Mouse (Mus musculus): ENCODE results near the gene Upp2. TPM values are rescaled to one million over a fixed set of nuclear protein-coding genes. Genes with fewer than 3 reads are reported as not detected.

The Upp2 gene
- total RNA-seq, 1 experiment from 2014 or later = not detected

GRCm38 (mm10) chr2:58701627-58702026 lies 134.5 kb downstream of the Upp2 start:
- no peak for ATAC-seq (replicated peaks in 1 of 2; ENCODE audit: insufficient read depth in 1 of 2, low FRiP score in 2 of 2, low TSS enrichment in 1 of 2, low read depth in 1 of 2, poor library complexity in 2 of 2, severe bottlenecking in 2 of 2)

DNA sequence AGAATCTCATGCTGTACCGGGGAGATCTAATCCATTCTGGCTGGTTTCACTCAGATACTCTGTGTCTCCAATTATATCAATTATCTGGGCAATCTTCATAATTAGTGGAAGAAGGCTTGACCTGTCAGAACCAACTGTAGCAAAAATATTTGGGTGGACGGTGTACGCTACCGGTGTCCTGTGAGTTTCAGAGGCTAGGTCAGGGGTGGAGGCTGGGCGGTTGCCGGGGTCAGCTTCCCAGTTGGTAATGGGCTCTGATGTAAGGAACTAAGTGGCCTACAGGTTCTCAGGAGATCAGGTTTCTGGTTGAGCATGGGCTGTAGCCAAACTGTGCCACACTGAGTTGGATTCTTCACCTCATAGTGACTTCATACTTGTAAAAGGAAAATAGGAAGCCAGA lies 136.1 kb downstream of the Upp2 start:
- ATAC-seq (replicated peaks in 1 of 2; ENCODE audit: insufficient read depth in 1 of 2, low FRiP score in 2 of 2, low TSS enrichment in 1 of 2, low read depth in 1 of 2, poor library complexity in 2 of 2, severe bottlenecking in 2 of 2) = no peak

GRCm38 (mm10) chr2:58703646-58704045 lies 136.5 kb downstream of the Upp2 start:
- no peak for ATAC-seq (replicated peaks in 1 of 2; ENCODE audit: insufficient read depth in 1 of 2, low FRiP score in 2 of 2, low TSS enrichment in 1 of 2, low read depth in 1 of 2, poor library complexity in 2 of 2, severe bottlenecking in 2 of 2)

- no peak for ATAC-seq (replicated peaks in 1 of 2; ENCODE audit: insufficient read depth in 1 of 2, low FRiP score in 2 of 2, low TSS enrichment in 1 of 2, low read depth in 1 of 2, poor library complexity in 2 of 2, severe bottlenecking in 2 of 2)
Observed at GRCm38 (mm10) chr2:58704576-58704975, 137.5 kb downstream of the Upp2 start.

GRCm38 (mm10) chr2:58707676-58708075 lies 140.6 kb downstream of the Upp2 start:
- ATAC-seq (replicated peaks in 1 of 2; ENCODE audit: insufficient read depth in 1 of 2, low FRiP score in 2 of 2, low TSS enrichment in 1 of 2, low read depth in 1 of 2, poor library complexity in 2 of 2, severe bottlenecking in 2 of 2) = no peak

GRCm38 (mm10) chr2:58710234-58710633 lies 143.1 kb downstream of the Upp2 start:
- no peak for ATAC-seq (replicated peaks in 1 of 2; ENCODE audit: insufficient read depth in 1 of 2, low FRiP score in 2 of 2, low TSS enrichment in 1 of 2, low read depth in 1 of 2, poor library complexity in 2 of 2, severe bottlenecking in 2 of 2)

DNA sequence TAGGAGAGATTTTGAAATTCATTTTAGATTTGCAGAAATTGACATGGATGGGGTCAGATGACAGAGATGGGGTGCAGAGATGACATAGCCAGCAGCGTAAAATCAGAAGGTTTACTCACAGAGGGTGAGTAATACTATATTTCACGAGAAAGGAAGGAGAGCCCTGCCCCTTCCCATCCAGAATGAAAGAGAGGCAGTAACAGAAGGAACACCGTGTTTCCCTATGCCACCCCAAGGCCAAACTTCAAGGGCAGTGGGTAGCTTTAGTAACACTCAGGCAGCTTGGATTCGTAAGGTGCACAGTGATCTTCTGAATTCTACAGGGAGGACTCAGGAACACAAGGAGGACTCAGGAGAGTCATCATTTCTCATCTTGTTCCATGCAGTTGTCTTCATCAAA lies 144.0 kb downstream of the Upp2 start:
- ATAC-seq (replicated peaks in 1 of 2; ENCODE audit: insufficient read depth in 1 of 2, low FRiP score in 2 of 2, low TSS enrichment in 1 of 2, low read depth in 1 of 2, poor library complexity in 2 of 2, severe bottlenecking in 2 of 2) = no peak

- no peak for ATAC-seq (replicated peaks in 1 of 2; ENCODE audit: insufficient read depth in 1 of 2, low FRiP score in 2 of 2, low TSS enrichment in 1 of 2, low read depth in 1 of 2, poor library complexity in 2 of 2, severe bottlenecking in 2 of 2)
Observed at GRCm38 (mm10) chr2:58711491-58711890, 144.4 kb downstream of the Upp2 start.

GRCm38 (mm10) chr2:58711935-58712334 lies 144.8 kb downstream of the Upp2 start:
- no peak for ATAC-seq (replicated peaks in 1 of 2; ENCODE audit: insufficient read depth in 1 of 2, low FRiP score in 2 of 2, low TSS enrichment in 1 of 2, low read depth in 1 of 2, poor library complexity in 2 of 2, severe bottlenecking in 2 of 2)

- ATAC-seq (replicated peaks in 1 of 2; ENCODE audit: insufficient read depth in 1 of 2, low FRiP score in 2 of 2, low TSS enrichment in 1 of 2, low read depth in 1 of 2, poor library complexity in 2 of 2, severe bottlenecking in 2 of 2) = no peak
Observed at GRCm38 (mm10) chr2:58717898-58718297, 150.8 kb downstream of the Upp2 start.

DNA sequence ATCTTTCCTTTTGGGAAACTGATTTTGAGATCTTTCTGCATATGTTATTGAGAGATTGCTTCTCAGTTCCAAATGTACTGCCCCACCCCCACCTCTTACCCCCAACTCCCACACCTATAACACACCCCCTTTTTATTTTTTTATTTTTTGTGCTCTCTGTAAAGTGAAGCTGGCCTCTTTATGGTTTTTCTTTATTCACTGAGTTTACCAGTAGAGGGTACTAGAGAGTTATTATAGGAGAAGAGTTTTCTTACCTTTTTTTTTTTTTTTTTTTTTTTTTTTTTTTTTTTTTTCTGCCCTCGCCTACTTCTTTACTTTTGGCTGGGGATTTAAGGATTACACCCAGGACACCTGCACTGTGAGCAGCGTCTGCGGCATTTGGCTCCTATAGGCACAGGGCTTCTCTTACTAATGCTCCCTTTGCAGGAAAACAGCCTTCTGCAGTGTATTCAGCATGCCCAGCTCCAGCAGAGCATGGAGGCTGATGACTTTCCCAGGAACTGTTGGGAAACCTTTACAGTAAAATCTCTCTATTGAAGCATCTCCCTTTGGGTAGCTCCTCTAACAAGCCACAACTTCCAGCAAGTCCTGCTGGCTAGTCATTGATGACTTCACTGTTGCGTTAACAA lies 170.2 kb downstream of the Upp2 start:
- no peak for ATAC-seq (replicated peaks in 1 of 2; ENCODE audit: insufficient read depth in 1 of 2, low FRiP score in 2 of 2, low TSS enrichment in 1 of 2, low read depth in 1 of 2, poor library complexity in 2 of 2, severe bottlenecking in 2 of 2)

DNA sequence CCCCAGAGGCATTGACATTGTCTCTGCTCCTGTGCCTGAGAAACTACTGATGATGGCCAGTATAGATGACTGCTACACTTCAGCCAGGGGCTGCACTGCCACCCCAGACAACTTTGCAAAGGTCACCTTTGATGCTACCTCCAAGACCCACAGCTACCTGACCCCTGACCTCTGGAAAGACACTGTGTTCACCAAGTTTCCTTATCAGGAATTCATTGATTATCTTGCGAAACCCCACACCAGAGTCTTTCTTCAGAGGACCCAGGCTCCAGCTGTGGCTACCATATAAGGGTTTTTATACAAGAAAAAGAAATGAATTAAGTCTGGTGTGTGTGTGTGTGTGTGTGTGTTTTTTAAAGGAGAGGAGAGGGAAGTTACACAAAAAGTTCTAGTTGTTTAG lies 174.1 kb downstream of the Upp2 start:
- ATAC-seq (replicated peaks in 1 of 2; ENCODE audit: insufficient read depth in 1 of 2, low FRiP score in 2 of 2, low TSS enrichment in 1 of 2, low read depth in 1 of 2, poor library complexity in 2 of 2, severe bottlenecking in 2 of 2) = no peak

GRCm38 (mm10) chr2:58742026-58742425 lies 174.9 kb downstream of the Upp2 start:
- ATAC-seq (replicated peaks in 1 of 2; ENCODE audit: insufficient read depth in 1 of 2, low FRiP score in 2 of 2, low TSS enrichment in 1 of 2, low read depth in 1 of 2, poor library complexity in 2 of 2, severe bottlenecking in 2 of 2) = no peak

DNA sequence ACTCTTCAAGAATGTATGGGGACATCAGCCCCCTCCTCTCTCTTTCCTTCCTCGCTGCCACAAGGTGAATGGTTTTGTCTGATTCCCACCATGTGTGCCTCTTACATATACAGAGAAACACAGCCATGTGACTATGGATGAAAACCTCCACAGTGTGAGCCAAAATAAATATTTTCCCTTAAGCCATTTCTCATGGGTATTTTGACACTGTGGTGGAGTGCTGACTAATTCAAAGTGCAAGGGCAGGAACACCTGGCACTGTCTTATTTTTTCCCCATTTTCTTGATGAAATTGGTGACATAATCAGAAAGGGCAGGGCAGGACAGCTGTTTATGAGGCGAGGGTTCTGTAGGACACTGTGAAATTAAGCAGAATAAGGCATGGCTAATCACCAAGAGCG lies 176.3 kb downstream of the Upp2 start:
- no peak for ATAC-seq (replicated peaks in 1 of 2; ENCODE audit: insufficient read depth in 1 of 2, low FRiP score in 2 of 2, low TSS enrichment in 1 of 2, low read depth in 1 of 2, poor library complexity in 2 of 2, severe bottlenecking in 2 of 2)

DNA sequence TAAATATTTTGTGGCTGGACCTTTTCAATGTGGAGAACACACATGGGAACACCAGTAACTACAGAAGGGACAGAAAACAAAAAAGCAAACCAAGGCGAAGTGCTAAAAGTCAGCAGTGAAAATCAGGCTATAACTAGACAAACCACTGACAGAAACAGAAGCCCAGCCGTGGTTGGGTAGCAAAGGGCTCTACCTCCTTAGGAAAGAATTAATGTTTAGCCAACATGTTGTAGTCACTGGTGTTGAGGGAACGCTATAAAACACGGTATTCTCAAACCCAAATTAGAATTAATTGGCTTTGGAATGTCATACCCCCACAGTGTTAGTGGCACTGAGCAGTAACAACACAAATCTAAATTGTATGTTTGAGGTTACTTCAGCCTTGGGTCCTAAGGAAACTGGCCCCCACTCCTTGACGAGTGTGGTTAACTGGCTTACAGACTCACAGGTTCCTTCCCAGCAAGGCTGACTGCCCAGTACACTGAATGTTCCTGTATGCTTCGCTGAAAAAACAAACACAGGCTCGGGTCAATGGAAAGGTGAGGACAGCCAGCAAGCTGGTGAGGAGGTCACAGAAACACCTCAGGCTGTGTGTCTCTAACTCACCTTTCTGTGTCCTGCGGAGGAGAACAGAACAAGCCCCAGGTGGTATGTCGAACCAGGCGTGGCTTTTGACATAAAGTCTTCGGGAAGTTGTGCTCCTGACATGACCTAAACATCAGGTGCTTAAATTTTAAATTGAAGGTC lies 180.6 kb downstream of the Upp2 start:
- no peak for ATAC-seq (replicated peaks in 1 of 2; ENCODE audit: insufficient read depth in 1 of 2, low FRiP score in 2 of 2, low TSS enrichment in 1 of 2, low read depth in 1 of 2, poor library complexity in 2 of 2, severe bottlenecking in 2 of 2)

GRCm38 (mm10) chr2:58748296-58748695 lies 181.2 kb downstream of the Upp2 start:
- 0 out of 4 replicates have a peak, but pooled peaks of 1 of the 2 experiments have one; percentile 7 for ATAC-seq (replicated peaks in 1 of 2; ENCODE audit: insufficient read depth in 1 of 2, low FRiP score in 2 of 2, low TSS enrichment in 1 of 2, low read depth in 1 of 2, poor library complexity in 2 of 2, severe bottlenecking in 2 of 2)

DNA sequence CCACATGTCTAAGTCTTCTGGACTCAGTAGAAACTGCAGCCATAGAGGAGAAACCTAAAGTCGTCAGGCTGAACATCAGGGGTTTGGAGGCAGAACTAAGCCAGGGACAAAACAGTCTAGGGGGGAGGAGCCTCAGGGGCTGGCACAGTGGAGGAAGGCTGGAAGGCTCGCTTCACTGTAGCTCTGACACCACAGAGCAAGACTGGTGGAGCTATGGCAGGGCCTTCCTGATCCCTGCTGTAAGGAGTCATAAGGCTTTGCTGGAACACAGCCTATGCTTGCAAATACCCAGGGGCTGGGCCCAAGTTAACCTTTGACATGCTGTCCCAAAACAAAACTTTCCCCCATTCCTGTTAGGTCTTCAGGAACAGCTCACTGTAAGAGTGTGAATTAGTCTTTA lies 185.8 kb downstream of the Upp2 start:
- ATAC-seq (replicated peaks in 1 of 2; ENCODE audit: insufficient read depth in 1 of 2, low FRiP score in 2 of 2, low TSS enrichment in 1 of 2, low read depth in 1 of 2, poor library complexity in 2 of 2, severe bottlenecking in 2 of 2) = no peak

DNA sequence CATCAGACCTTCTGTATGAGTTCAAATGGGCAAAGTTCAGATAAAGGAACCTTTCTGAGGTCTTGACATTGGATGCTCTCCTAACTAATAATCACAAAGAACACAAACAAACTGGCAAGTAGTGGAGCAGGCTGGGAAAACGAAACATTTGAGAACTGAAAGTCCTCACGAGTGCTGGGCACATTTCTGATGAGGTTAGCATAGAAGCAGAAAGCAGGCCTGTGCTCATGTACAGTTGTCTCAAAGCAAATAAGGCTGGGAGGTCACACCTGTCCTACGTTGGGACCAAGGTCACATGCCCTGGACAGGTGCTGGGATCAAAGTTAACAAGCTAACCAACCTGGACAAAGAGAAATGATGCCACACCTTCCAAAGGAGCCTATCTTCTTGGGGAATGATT lies 187.6 kb downstream of the Upp2 start:
- no peak for ATAC-seq (replicated peaks in 1 of 2; ENCODE audit: insufficient read depth in 1 of 2, low FRiP score in 2 of 2, low TSS enrichment in 1 of 2, low read depth in 1 of 2, poor library complexity in 2 of 2, severe bottlenecking in 2 of 2)

DNA sequence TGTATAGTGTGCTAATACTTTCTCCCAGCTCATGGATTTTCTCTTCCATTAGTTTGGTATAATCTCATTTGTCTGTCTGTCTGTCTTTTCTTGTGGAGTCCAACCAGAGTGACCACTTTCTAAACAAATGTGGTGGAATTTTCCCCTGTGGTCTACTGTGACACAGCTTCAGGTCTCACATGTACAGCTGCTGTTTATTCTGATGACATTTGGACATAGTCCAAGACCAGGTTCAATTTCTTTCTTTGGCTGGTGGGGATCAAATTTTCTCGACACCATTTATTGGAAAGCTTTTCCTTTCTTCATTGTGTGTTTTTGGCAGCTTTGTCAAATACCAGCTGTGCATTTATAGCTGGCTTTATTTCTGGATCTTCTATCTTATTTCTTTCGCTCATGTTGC lies 191.0 kb downstream of the Upp2 start:
- no peak for ATAC-seq (replicated peaks in 1 of 2; ENCODE audit: insufficient read depth in 1 of 2, low FRiP score in 2 of 2, low TSS enrichment in 1 of 2, low read depth in 1 of 2, poor library complexity in 2 of 2, severe bottlenecking in 2 of 2)

Data from hematopoietic stem cell, adult 5-6 weeks (primary cell).